In genomic region chr13:52802482-52802881, GRCm38 (mm10) we compare ENCODE assay signal across 31 mouse cellular contexts.
DNase-seq lines count a peak whose midpoint lies in the region; ATAC-seq and TF ChIP-seq lines count a peak whose summit lies in the region.
"Had no signal": no experiment of that assay in that cellular context is flagged by ENCODE, and none has a peak within 500 bp of the region (broad histone marks: within the 10 kb centered on the region; RNA-seq: fewer than 3 reads in every experiment).

No protein-coding gene starts in this region.

- H3K27me3 ChIP-seq in embryonic facial prominence, embryonic 14.5 days (replicated peaks; ENCODE audit: control insufficient read depth, insufficient read depth, low read length): no peaks in the 10 kb centered on the region
- H3K27me3 ChIP-seq in embryonic facial prominence, embryonic 10.5 days (replicated peaks; ENCODE audit: low read depth, poor library complexity, severe bottlenecking): no peaks in the 10 kb centered on the region
- H3K27me3 ChIP-seq in heart, postnatal 0 days (ENCODE audit: control insufficient read depth, insufficient read depth, low read length): no peaks in the 10 kb centered on the region
- H3K27me3 ChIP-seq: embryonic facial prominence, embryonic 15.5 days; forebrain, embryonic 12.5 days; hindbrain, embryonic 13.5 days; neural tube, embryonic 12.5 days; Patski had no signal

- H3K4me3 ChIP-seq in embryonic facial prominence, embryonic 14.5 days (ENCODE audit: low read depth, low read length): no peak overlapping the region
- no peak overlapping the region for H3K4me3 ChIP-seq in embryonic facial prominence, embryonic 10.5 days
- H3K4me3 ChIP-seq in heart, postnatal 0 days (ENCODE audit: low read depth, low read length): no peak overlapping the region
- H3K4me3 ChIP-seq: embryonic facial prominence, embryonic 15.5 days; forebrain, embryonic 12.5 days; hindbrain, embryonic 13.5 days; liver, embryonic 15.5 days; midbrain, embryonic 10.5 days; myocyte; neural tube, embryonic 12.5 days had no signal

- DNase-seq in embryonic facial prominence, embryonic 14.5 days (ENCODE audit: low spot score): peak; percentile 47
- DNase-seq in embryonic facial prominence, embryonic 10.5 days (ENCODE audit: low spot score): no peak
- DNase-seq in heart, postnatal 0 days (ENCODE audit: low spot score): no peak
- DNase-seq in heart, adult 11 months: no peak
- peak; percentile 42 for DNase-seq in 3T3-L1 (ENCODE audit: low read depth, low spot score)
- DNase-seq in lung, postnatal 10 days: peak; percentile 77
- no peak for DNase-seq in adrenal gland, adult 18-20 months (ENCODE audit: low spot score in 2 of 2)
- no peak for DNase-seq in urinary bladder, postnatal 25 days (ENCODE audit: low spot score)
- DNase-seq: adrenal gland, postnatal 25 days; cerebellum, adult 11-12 months; cerebellum, adult 9-11 months; forebrain, postnatal 0 days; gastrocnemius, postnatal 10 days; heart, postnatal 4 days; kidney, adult 9 months; kidney, postnatal 10 days; layer of hippocampus, postnatal 36 days; right cerebral cortex, adult 18-20 months; right cerebral cortex, postnatal 4 days had no signal

- no peak overlapping the region for H3K4me2 ChIP-seq in embryonic facial prominence, embryonic 14.5 days (ENCODE audit: low read depth, low read length)
- H3K4me2 ChIP-seq in heart, postnatal 0 days (ENCODE audit: low read depth, low read length): no peak overlapping the region
- H3K4me2 ChIP-seq: embryonic facial prominence, embryonic 15.5 days; forebrain, embryonic 12.5 days; heart, embryonic 11.5 days; hindbrain, embryonic 13.5 days; liver, embryonic 15.5 days; neural tube, embryonic 12.5 days had no signal

- H3K9me3 ChIP-seq in embryonic facial prominence, embryonic 14.5 days (ENCODE audit: control insufficient read depth, low read length): no peaks in the 10 kb centered on the region
- no peaks in the 10 kb centered on the region for H3K9me3 ChIP-seq in embryonic facial prominence, embryonic 10.5 days
- H3K9me3 ChIP-seq in heart, postnatal 0 days (replicated peaks; ENCODE audit: control insufficient read depth, low read length): no peaks in the 10 kb centered on the region
- H3K9me3 ChIP-seq: embryonic facial prominence, embryonic 15.5 days; forebrain, embryonic 12.5 days; hindbrain, embryonic 13.5 days; liver, embryonic 15.5 days; midbrain, embryonic 10.5 days; neural tube, embryonic 12.5 days had no signal

- H3K36me3 ChIP-seq in embryonic facial prominence, embryonic 14.5 days (ENCODE audit: control insufficient read depth, insufficient read depth, low read length): no peaks in the 10 kb centered on the region
- no peaks in the 10 kb centered on the region for H3K36me3 ChIP-seq in embryonic facial prominence, embryonic 10.5 days (replicated peaks)
- no peaks in the 10 kb centered on the region for H3K36me3 ChIP-seq in heart, postnatal 0 days (replicated peaks; ENCODE audit: control insufficient read depth, insufficient read depth, low read length)
- H3K36me3 ChIP-seq: embryonic facial prominence, embryonic 15.5 days; forebrain, embryonic 12.5 days; G1E; hindbrain, embryonic 13.5 days; liver, embryonic 15.5 days; midbrain, embryonic 10.5 days; neural tube, embryonic 12.5 days had no signal

- ATAC-seq in embryonic facial prominence, embryonic 14.5 days (ENCODE audit: low read depth): no peak
- peak; percentile 66; the same call in 1 of the 2 replicates for ATAC-seq in heart, postnatal 0 days (ENCODE audit: insufficient read depth, low read depth)
- ATAC-seq: forebrain, postnatal 0 days; intestine, embryonic 16.5 days; midbrain, embryonic 16.5 days; Patski had no signal

- H3K9ac ChIP-seq in embryonic facial prominence, embryonic 14.5 days (ENCODE audit: low read depth, low read length): no peak overlapping the region
- H3K9ac ChIP-seq in heart, postnatal 0 days (replicated peaks; ENCODE audit: low read depth, low read length): no peak overlapping the region
- H3K9ac ChIP-seq: embryonic facial prominence, embryonic 15.5 days; forebrain, embryonic 12.5 days; forebrain, postnatal 0 days; hindbrain, embryonic 13.5 days; liver, embryonic 15.5 days; neural tube, embryonic 12.5 days had no signal

- WGBS in embryonic facial prominence, embryonic 14.5 days: 64% methylated on average over 4 of the region's 4 CpGs
- whole genome bisulfite sequencing in embryonic facial prominence, embryonic 10.5 days: 71% methylated on average over 4 of the region's 4 CpGs
- 17% methylated on average over 4 of the region's 4 CpGs for WGBS in heart, postnatal 0 days

- no peak overlapping the region for H3K27ac ChIP-seq in embryonic facial prominence, embryonic 14.5 days (replicated peaks; ENCODE audit: low read depth, low read length)
- H3K27ac ChIP-seq in embryonic facial prominence, embryonic 10.5 days (replicated peaks): no peak overlapping the region
- no peak overlapping the region for H3K27ac ChIP-seq in heart, postnatal 0 days (ENCODE audit: low read depth)
- H3K27ac ChIP-seq: embryonic facial prominence, embryonic 15.5 days; forebrain, embryonic 12.5 days; hindbrain, embryonic 13.5 days; liver, embryonic 15.5 days; midbrain, embryonic 10.5 days; neural tube, embryonic 12.5 days had no signal

- no peak for TF ChIP-seq CTCF in heart, postnatal 0 days (IDR thresholded peaks at IDR 0.05; ENCODE audit: low read depth)

- H3K4me1 ChIP-seq in embryonic facial prominence, embryonic 14.5 days (ENCODE audit: control insufficient read depth, insufficient read depth, low read length): peaks cover 17% of the 10 kb centered on the region
- peaks cover 36% of the 10 kb centered on the region for H3K4me1 ChIP-seq in embryonic facial prominence, embryonic 10.5 days
- H3K4me1 ChIP-seq in heart, postnatal 0 days (ENCODE audit: control insufficient read depth, insufficient read depth): no peaks in the 10 kb centered on the region
- H3K4me1 ChIP-seq: midbrain, embryonic 10.5 days; neural tube, embryonic 12.5 days had no signal

- TF ChIP-seq EP300 in heart, postnatal 0 days (IDR thresholded peaks at IDR 0.05; ENCODE audit: low read depth): no peak

Comparison
In these comparisons a context has a peak if more than half of its experiments do, and no peak if none do; other contexts are left out.
1. DNase-seq: peak in embryonic facial prominence, embryonic 14.5 days (single experiment), 3T3-L1 (single experiment) and lung, postnatal 10 days (single experiment); none in embryonic facial prominence, embryonic 10.5 days (single experiment), heart, postnatal 0 days (single experiment), heart, adult 11 months (single experiment), adrenal gland, adult 18-20 months (0 of 2) and urinary bladder, postnatal 25 days (single experiment).